Mouse (Mus musculus) left cerebral cortex, postnatal 14 days (tissue): ENCODE data around the gene Fcor. TPM values are rescaled to one million over a fixed set of nuclear protein-coding genes. Genes with fewer than 3 reads are reported as not detected.

Source experiments
- DNase-seq, 2 experiments: peaks; one replicate each; pipeline ENCODE4 v3.0.0; 2021 to 2022; ENCODE audit warnings: low spot score in 2 of 2, mixed read lengths in 1 of 2
- intact Hi-C: fragments of 180-260 bp; cut with DNase I; formaldehyde crosslinking; loops from one replicate; pipeline ENCODE4 v1.15.1; 2025
- total RNA-seq, 2 experiments: library from RNA; stranded (reverse); gene quantifications; 2 replicates each; pipeline ENCODE4 v1.2.3; 2021

The Fcor gene
- total RNA-seq, 2 experiments from 2014 or later, result 16.3 to 18.6 TPM

DNA sequence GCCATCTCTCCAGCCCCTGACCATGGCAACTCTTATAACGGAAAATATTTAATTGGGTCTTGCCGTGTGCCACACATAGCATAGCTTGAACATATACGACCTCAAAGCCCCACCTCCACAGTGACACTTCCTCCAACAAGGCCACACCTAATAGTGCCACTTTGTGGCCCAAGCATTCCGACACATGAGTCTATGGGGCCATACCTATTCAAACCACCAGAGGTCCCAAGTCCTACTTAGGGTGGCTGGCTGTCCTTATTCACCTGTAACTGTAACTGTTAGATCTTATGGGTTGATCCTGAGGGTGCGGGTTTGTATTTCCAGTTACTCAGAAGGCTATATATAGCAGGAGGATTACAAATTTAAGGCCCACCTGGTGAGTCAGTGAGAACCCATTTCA is 44.1 kb downstream of the Fcor start:
- intact Hi-C loops, result no loop called here
- DNase-seq, result peak; percentile 55 to 61

DNA sequence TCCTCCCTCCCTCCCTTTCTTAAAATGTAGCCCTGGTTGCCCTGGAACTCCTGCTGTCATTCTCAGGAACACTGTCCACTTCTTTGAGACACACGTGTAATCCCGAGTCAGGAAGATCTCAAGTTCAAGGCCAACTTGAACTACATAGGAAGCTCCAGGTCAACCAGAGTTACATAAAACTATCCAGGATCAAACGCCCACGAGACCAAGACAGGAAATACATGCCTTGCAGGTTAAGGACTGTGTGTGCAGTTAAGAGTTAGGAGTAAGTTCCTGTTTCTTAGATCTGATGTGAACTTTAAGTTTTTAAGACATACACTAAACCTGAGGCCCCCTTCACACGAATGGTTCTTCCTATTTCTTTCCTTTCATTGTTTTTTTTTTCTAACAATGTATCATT is 45.2 kb downstream of the Fcor start:
- intact Hi-C loops, result no loop called here
- no peak for DNase-seq

DNA sequence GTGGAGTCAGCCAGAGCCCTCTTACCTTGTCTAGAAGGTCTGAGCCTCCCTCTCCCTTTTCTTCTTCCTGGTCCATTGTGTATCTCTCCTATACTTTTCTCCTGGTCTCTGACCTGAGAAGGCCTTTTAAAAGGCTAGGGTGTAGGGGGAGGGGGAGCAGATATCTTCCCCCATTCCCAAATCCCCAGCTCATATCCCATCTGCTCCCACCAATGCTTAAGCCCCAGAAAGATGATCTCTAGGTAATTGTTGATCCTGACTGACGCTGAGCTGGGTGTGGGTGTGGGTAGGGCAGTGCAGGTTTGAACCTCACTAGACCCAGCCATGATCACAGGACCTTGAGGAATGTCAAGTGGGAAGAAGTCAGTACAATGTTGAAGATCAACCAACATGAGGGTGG is 46.7 kb downstream of the Fcor start, which contains the start of gene Pcp2:
Gene Pcp2 (minus strand): TSS at position 101 of the 400 bp plus-strand sequence.
- no peak for DNase-seq
- intact Hi-C loops, result no loop called here

DNA sequence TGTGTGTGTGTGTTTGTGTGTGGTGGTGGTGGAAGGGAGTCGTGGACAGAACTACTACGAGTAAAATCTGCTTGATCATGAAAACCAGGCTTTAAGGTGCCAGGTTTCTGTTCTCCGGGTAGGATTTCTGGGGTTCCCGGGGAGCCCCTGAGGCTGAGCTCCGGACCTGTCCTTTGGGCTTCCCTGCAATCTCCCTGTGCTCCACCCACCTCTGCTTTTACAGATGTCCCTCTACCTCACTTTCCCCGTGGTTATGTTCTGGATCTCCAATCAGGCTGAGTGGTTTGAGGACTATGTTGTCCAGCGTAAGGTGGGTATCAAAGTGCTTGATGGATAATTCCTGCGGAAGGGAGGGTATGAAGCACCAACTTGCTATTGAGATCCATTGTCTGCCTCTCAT is 50.0 kb downstream of the Fcor start:
- DNase-seq, result no peak
- intact Hi-C loops, result no loop called here

DNA sequence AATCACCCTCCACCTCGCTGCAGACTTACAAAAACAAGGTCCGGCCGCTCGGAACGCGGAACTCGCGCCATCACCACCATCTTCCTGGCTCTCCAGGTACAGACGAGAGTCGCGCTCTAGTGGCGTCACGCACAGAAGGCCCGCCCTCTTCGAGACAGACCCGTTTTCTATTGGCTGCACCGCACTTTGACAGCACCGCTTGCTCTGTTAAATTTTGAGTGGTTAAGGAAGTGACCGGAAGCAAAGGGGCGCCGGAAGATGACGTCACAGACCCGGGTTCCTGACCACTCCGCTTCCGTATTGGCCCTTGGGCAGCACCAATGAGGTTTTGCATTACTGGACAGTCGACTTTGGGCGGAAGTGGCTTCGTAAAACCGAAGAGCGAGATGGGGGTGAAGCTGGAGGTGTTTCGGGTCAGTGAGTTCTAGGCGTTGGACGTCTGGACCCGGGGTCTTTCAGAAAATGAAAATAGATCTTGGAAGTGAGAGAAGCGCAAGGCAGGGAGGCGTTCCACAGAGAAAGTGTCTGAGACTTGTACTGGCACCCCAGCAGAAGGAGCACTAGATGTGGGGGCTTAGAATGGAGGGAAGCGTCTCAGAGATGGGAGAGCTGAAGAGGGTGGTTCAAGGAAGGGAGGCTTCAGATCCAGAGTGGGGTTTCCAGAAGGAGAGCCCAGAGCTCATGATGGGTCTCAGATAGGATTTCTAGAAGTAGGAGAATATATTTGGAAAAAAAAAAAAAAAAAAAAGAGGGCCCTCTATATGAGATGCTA is 50.8 kb downstream of the Fcor start, which contains the start of the genes Xab2 and Pet100:
Gene Xab2 (minus strand): TSS at position 118 of the 772 bp plus-strand sequence.
Gene Pet100 (plus strand): TSS at position 350 of the 772 bp plus-strand sequence.
- DNase-seq, result peak; percentile 99 to 100
- intact Hi-C loops, result loop anchor here (2.0 kb wide), 1 partner anchor 55 kb away; the partner anchor contains the start of gene Trappc5

Other genes starting within 250 kb of the Fcor start
- 1 to 10 TPM in 1 of 2 experiments, under 1 TPM in 1; 0.74 to 1.2 TPM for gene Pex11g, start 204.7 kb downstream of the Fcor start, total RNA-seq
- under 1 TPM; 0.21 to 0.53 TPM for gene Tex45, start 201.5 kb downstream of the Fcor start, total RNA-seq
- 10 to 100 TPM; 25.3 to 26.4 TPM for gene Zfp358, start 179.2 kb downstream of the Fcor start, total RNA-seq
- 10 to 100 TPM; 79.9 to 81.5 TPM for gene Mcoln1, start 171.9 kb downstream of the Fcor start, total RNA-seq
- 10 to 100 TPM; 70.2 to 74.8 TPM for gene Pnpla6, start 157.0 kb downstream of the Fcor start, total RNA-seq
- gene C330021F23Rik, start 104.4 kb downstream of the Fcor start, total RNA-seq, result not detected
- 10 to 100 TPM; 45.8 to 45.9 TPM for gene Camsap3, start 85.1 kb downstream of the Fcor start, total RNA-seq
- gene Xab2, start 51.0 kb downstream of the Fcor start, total RNA-seq, result 10 to 100 TPM; 32.7 to 34.4 TPM
- 10 to 100 TPM; 88.1 to 92.9 TPM for gene Pet100, start 50.8 kb downstream of the Fcor start, total RNA-seq
- 1 to 10 TPM in 1 of 2 experiments, under 1 TPM in 1; 0.78 to 1.1 TPM for gene Pcp2, start 46.8 kb downstream of the Fcor start, total RNA-seq
- 10 to 100 TPM; 39.2 to 50.8 TPM for gene Stxbp2, start 41.4 kb downstream of the Fcor start, total RNA-seq
- under 1 TPM; 0.42 to 0.53 TPM for gene Retn, start 16.6 kb downstream of the Fcor start, total RNA-seq
- gene Mcemp1, start 6.6 kb downstream of the Fcor start, total RNA-seq, result under 1 TPM in 1 of 2 experiments, not detected in 1; 0.24 TPM
- 10 to 100 TPM; 27.5 to 28.6 TPM for gene Trappc5, start 3.9 kb upstream of the Fcor start, total RNA-seq
- gene Fcer2a, start 21.8 kb upstream of the Fcor start, total RNA-seq, result not detected
- not detected for gene Clec4g, start 48.3 kb upstream of the Fcor start, total RNA-seq
- gene Cd209a, start 76.6 kb upstream of the Fcor start, total RNA-seq, result not detected
- gene Cd209e, start 181.9 kb upstream of the Fcor start, total RNA-seq, result not detected
- gene Cd209d, start 206.2 kb upstream of the Fcor start, total RNA-seq, result not detected